23 mouse cellular contexts compared by ENCODE assay signal in the genomic region with DNA sequence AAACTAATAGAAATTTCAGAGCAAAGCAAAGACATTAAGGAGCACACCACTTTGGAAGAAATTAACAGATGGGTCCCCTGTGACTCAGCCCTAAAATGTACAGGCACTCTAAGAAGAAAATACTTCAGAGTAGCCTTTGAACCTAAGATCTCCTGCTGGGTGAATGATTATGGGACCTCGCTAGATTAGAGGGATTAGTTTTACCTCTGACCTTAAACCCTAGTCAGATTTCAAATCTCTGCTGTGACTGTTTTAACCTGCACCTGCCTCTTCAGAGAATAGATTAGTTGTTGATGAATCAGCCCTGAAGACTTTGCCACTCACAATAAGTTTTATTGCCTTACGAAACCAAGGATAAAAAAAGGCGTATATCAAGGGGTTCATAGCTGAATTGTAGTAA. TPM values are rescaled to one million over a fixed set of nuclear protein-coding genes. Genes with fewer than 3 reads are reported as not detected.
A peak's percentile ranks its signal among the peaks of the same experiment; 100 is the strongest.
DNase-seq lines count a peak whose midpoint lies in the region; ATAC-seq and TF ChIP-seq lines count a peak whose summit lies in the region.
"Had no signal": no experiment of that assay in that cellular context is flagged by ENCODE, and none has a peak within 500 bp of the region (broad histone marks: within the 10 kb centered on the region; RNA-seq: fewer than 3 reads in every experiment).

No protein-coding gene starts in this region.

- no peak overlapping the region for H3K9ac ChIP-seq in kidney, embryonic 15.5 days
- no peak overlapping the region for H3K9ac ChIP-seq in intestine, embryonic 14.5 days (ENCODE audit: low read length)
- H3K9ac ChIP-seq in intestine, embryonic 16.5 days (ENCODE audit: low read depth, low read length): no peak overlapping the region
- H3K9ac ChIP-seq: embryonic facial prominence, embryonic 13.5 days; forebrain, embryonic 12.5 days; heart, embryonic 12.5 days; hindbrain, embryonic 14.5 days had no signal

- no peak overlapping the region for H3K27ac ChIP-seq in kidney, adult 2 months (ENCODE audit: insufficient read depth, low read depth, low read length)
- no peak overlapping the region for H3K27ac ChIP-seq in kidney, embryonic 15.5 days
- peak overlapping the region; percentile 54; the same call in 1 of the 2 replicates for H3K27ac ChIP-seq in intestine, embryonic 14.5 days (ENCODE audit: low read depth)
- H3K27ac ChIP-seq in intestine, embryonic 16.5 days (ENCODE audit: low read length): peak overlapping the region; percentile 75
- no peak overlapping the region for H3K27ac ChIP-seq in limb, embryonic 10.5 days
- H3K27ac ChIP-seq: embryonic facial prominence, embryonic 13.5 days; forebrain, embryonic 12.5 days; heart, adult 2 months; hindbrain, embryonic 10.5 days; hindbrain, embryonic 14.5 days had no signal

- DNase-seq in kidney, adult 2 months: peak; percentile 58
- DNase-seq in intestine, embryonic 14.5 days (ENCODE audit: low spot score): no peak
- DNase-seq in yolk sac, embryonic 10.5 days (ENCODE audit: low spot score): peak; percentile 55
- no peak for DNase-seq in limb, embryonic 10.5 days (ENCODE audit: low spot score)
- DNase-seq: adrenal gland, postnatal 14 days; cerebellum, adult 11-12 months; cerebellum, adult 9-10 months; cerebellum, postnatal 36 days; gastrocnemius, postnatal 14 days; heart, adult 2 months had no signal

- no peak for TF ChIP-seq CTCF in kidney, adult 2 months (conservative IDR thresholded peaks at IDR 0.05; ENCODE audit: insufficient read depth, insufficient read length, low read depth, low read length)

- no peak overlapping the region for H3K4me3 ChIP-seq in kidney, adult 2 months (ENCODE audit: insufficient read depth, low read depth, low read length)
- no peak overlapping the region for H3K4me3 ChIP-seq in kidney, embryonic 15.5 days (replicated peaks)
- no peak overlapping the region for H3K4me3 ChIP-seq in intestine, embryonic 14.5 days (ENCODE audit: low read depth, low read length)
- H3K4me3 ChIP-seq in intestine, embryonic 16.5 days (ENCODE audit: low read length): no peak overlapping the region
- H3K4me3 ChIP-seq in limb, embryonic 10.5 days: no peak overlapping the region
- H3K4me3 ChIP-seq: embryonic facial prominence, embryonic 13.5 days; forebrain, embryonic 12.5 days; heart, adult 2 months; heart, embryonic 12.5 days; hindbrain, embryonic 10.5 days had no signal

- no peaks in the 10 kb centered on the region for H3K27me3 ChIP-seq in kidney, adult 2 months (replicated peaks; ENCODE audit: control insufficient read depth, insufficient read depth, low read length)
- H3K27me3 ChIP-seq in kidney, embryonic 15.5 days: no peaks in the 10 kb centered on the region
- no peaks in the 10 kb centered on the region for H3K27me3 ChIP-seq in intestine, embryonic 14.5 days (replicated peaks; ENCODE audit: control insufficient read depth, insufficient read depth, low read length)
- H3K27me3 ChIP-seq in intestine, embryonic 16.5 days (replicated peaks; ENCODE audit: control insufficient read depth, insufficient read depth, low read length): no peaks in the 10 kb centered on the region
- no peaks in the 10 kb centered on the region for H3K27me3 ChIP-seq in limb, embryonic 10.5 days (ENCODE audit: low read depth, poor library complexity, severe bottlenecking)
- H3K27me3 ChIP-seq: CH12.LX; embryonic facial prominence, embryonic 13.5 days; forebrain, embryonic 12.5 days; heart, embryonic 12.5 days had no signal

- no peaks in the 10 kb centered on the region; the same call in 1 of the 2 replicates for H3K4me1 ChIP-seq in kidney, adult 2 months (ENCODE audit: control insufficient read depth, insufficient read depth, low read length)
- H3K4me1 ChIP-seq in kidney, embryonic 15.5 days: no peaks in the 10 kb centered on the region
- no peaks in the 10 kb centered on the region for H3K4me1 ChIP-seq in intestine, embryonic 14.5 days (replicated peaks; ENCODE audit: control insufficient read depth, insufficient read depth, low read length)
- peaks cover 8% of the 10 kb centered on the region; the same call in 1 of the 2 replicates for H3K4me1 ChIP-seq in intestine, embryonic 16.5 days (ENCODE audit: control insufficient read depth, insufficient read depth, low read length)
- peaks cover 11% of the 10 kb centered on the region for H3K4me1 ChIP-seq in limb, embryonic 10.5 days
- H3K4me1 ChIP-seq: embryonic facial prominence, embryonic 13.5 days; forebrain, embryonic 12.5 days; heart, embryonic 12.5 days; hindbrain, embryonic 10.5 days had no signal

- no peak for ATAC-seq in kidney, embryonic 15.5 days (replicated peaks; ENCODE audit: low FRiP score)
- peak; percentile 71; the same call in 1 of the 2 replicates for ATAC-seq in intestine, embryonic 14.5 days (replicated peaks; ENCODE audit: low FRiP score, low TSS enrichment, low read depth)
- peak; percentile 93 for ATAC-seq in intestine, embryonic 16.5 days
- ATAC-seq: activated CD4-positive, CD25-positive, alpha-beta regulatory T cell, adult 4 months; forebrain, embryonic 16.5 days; Patski had no signal

- no peak overlapping the region for H3K4me2 ChIP-seq in kidney, embryonic 15.5 days
- no peak overlapping the region for H3K4me2 ChIP-seq in intestine, embryonic 14.5 days (ENCODE audit: low read length)
- no peak overlapping the region for H3K4me2 ChIP-seq in intestine, embryonic 16.5 days (ENCODE audit: low read depth, low read length)
- H3K4me2 ChIP-seq: embryonic facial prominence, embryonic 13.5 days; forebrain, embryonic 12.5 days; heart, embryonic 12.5 days; hindbrain, embryonic 14.5 days had no signal

- H3K36me3 ChIP-seq in kidney, adult 2 months (ENCODE audit: control insufficient read depth, insufficient read depth, low read length): no peaks in the 10 kb centered on the region
- no peaks in the 10 kb centered on the region for H3K36me3 ChIP-seq in kidney, embryonic 15.5 days
- H3K36me3 ChIP-seq in intestine, embryonic 14.5 days (ENCODE audit: control insufficient read depth, insufficient read depth, low read length): no peaks in the 10 kb centered on the region
- H3K36me3 ChIP-seq in intestine, embryonic 16.5 days (ENCODE audit: control insufficient read depth, insufficient read depth, low read length): no peaks in the 10 kb centered on the region
- no peaks in the 10 kb centered on the region for H3K36me3 ChIP-seq in limb, embryonic 10.5 days
- H3K36me3 ChIP-seq: embryonic facial prominence, embryonic 13.5 days; forebrain, embryonic 12.5 days; heart, embryonic 12.5 days; hindbrain, embryonic 10.5 days had no signal

- WGBS in kidney, adult 2 months: 63% methylated on average over 3 of the region's 3 CpGs
- 63% methylated on average over 3 of the region's 3 CpGs for WGBS in kidney, embryonic 15.5 days
- 61% methylated on average over 3 of the region's 3 CpGs for WGBS in intestine, embryonic 14.5 days
- 48% methylated on average over 3 of the region's 3 CpGs for WGBS in intestine, embryonic 16.5 days
- WGBS in limb, embryonic 10.5 days: 53% methylated on average over 3 of the region's 3 CpGs

- H3K9me3 ChIP-seq in kidney, embryonic 15.5 days (replicated peaks): no peaks in the 10 kb centered on the region
- no peaks in the 10 kb centered on the region for H3K9me3 ChIP-seq in intestine, embryonic 14.5 days (ENCODE audit: control insufficient read depth, low read length)
- H3K9me3 ChIP-seq in intestine, embryonic 16.5 days (ENCODE audit: control insufficient read depth, low read length): no peaks in the 10 kb centered on the region
- H3K9me3 ChIP-seq in limb, embryonic 10.5 days (replicated peaks): no peaks in the 10 kb centered on the region
- H3K9me3 ChIP-seq: embryonic facial prominence, embryonic 13.5 days; forebrain, embryonic 12.5 days; heart, embryonic 12.5 days; hindbrain, embryonic 10.5 days had no signal

- no peak for TF ChIP-seq POLR2A in kidney, adult 2 months (IDR thresholded peaks at IDR 0.05; ENCODE audit: low read depth, low read length)

RNA-seq across cellular contexts. Expression of a gene that starts 1.1 kb away (rescaled TPM):
- not detected in 2 replicates for polyA plus RNA-seq in kidney, adult 2 months (2012; rRNA removed)
- polyA plus RNA-seq in kidney, embryonic 15.5 days (2015; fragmentation: Nextera tagmentation; extraction: Ambion mirVana): not detected in 2 replicates
- polyA plus RNA-seq in intestine, embryonic 14.5 days (2014; fragmentation: Nextera tagmentation; extraction: Ambion mirVana): not detected in 2 replicates
- not detected in 2 replicates for polyA plus RNA-seq in intestine, embryonic 16.5 days (2015; fragmentation: Nextera tagmentation; extraction: Ambion mirVana)
- not detected in 2 replicates for polyA plus RNA-seq in limb, embryonic 10.5 days (2016; fragmentation: Nextera tagmentation; extraction: Ambion mirVana)
- polyA plus RNA-seq: activated CD4-positive, CD25-positive, alpha-beta regulatory T cell, adult 4 months; embryonic facial prominence, embryonic 13.5 days; forebrain, embryonic 12.5 days; forebrain, embryonic 16.5 days; gonadal fat pad, adult 2 months; heart, adult 2 months; heart, embryonic 12.5 days; heart, embryonic 16.5 days; hindbrain, embryonic 10.5 days; hindbrain, embryonic 14.5 days; Patski had no signal

RNA-seq across cellular contexts. Expression of a gene that starts 6.5 kb away (rescaled TPM):
- not detected in 2 replicates for polyA plus RNA-seq in kidney, adult 2 months (2012; rRNA removed)
- polyA plus RNA-seq in kidney, embryonic 15.5 days (2015; fragmentation: Nextera tagmentation; extraction: Ambion mirVana): not detected in 2 replicates
- not detected in 2 replicates for polyA plus RNA-seq in intestine, embryonic 14.5 days (2014; fragmentation: Nextera tagmentation; extraction: Ambion mirVana)
- polyA plus RNA-seq in intestine, embryonic 16.5 days (2015; fragmentation: Nextera tagmentation; extraction: Ambion mirVana): 0.13 TPM in 1 of 2 replicates, not detected in the other
- not detected in 2 replicates for polyA plus RNA-seq in limb, embryonic 10.5 days (2016; fragmentation: Nextera tagmentation; extraction: Ambion mirVana)
- polyA plus RNA-seq: activated CD4-positive, CD25-positive, alpha-beta regulatory T cell, adult 4 months; embryonic facial prominence, embryonic 13.5 days; forebrain, embryonic 12.5 days; forebrain, embryonic 16.5 days; gonadal fat pad, adult 2 months; heart, adult 2 months; heart, embryonic 12.5 days; heart, embryonic 16.5 days; hindbrain, embryonic 10.5 days; hindbrain, embryonic 14.5 days; Patski had no signal

RNA-seq across cellular contexts. Expression of a gene that starts 16.1 kb away (rescaled TPM):
- polyA plus RNA-seq in kidney, adult 2 months (2012; rRNA removed): not detected in 2 replicates
- not detected in 2 replicates for polyA plus RNA-seq in kidney, embryonic 15.5 days (2015; fragmentation: Nextera tagmentation; extraction: Ambion mirVana)
- polyA plus RNA-seq in intestine, embryonic 14.5 days (2014; fragmentation: Nextera tagmentation; extraction: Ambion mirVana): not detected in 2 replicates
- not detected in 2 replicates for polyA plus RNA-seq in intestine, embryonic 16.5 days (2015; fragmentation: Nextera tagmentation; extraction: Ambion mirVana)
- not detected in 2 replicates for polyA plus RNA-seq in limb, embryonic 10.5 days (2016; fragmentation: Nextera tagmentation; extraction: Ambion mirVana)
- polyA plus RNA-seq: activated CD4-positive, CD25-positive, alpha-beta regulatory T cell, adult 4 months; embryonic facial prominence, embryonic 13.5 days; forebrain, embryonic 12.5 days; forebrain, embryonic 16.5 days; gonadal fat pad, adult 2 months; heart, adult 2 months; heart, embryonic 12.5 days; heart, embryonic 16.5 days; hindbrain, embryonic 10.5 days; hindbrain, embryonic 14.5 days; Patski had no signal

RNA-seq across cellular contexts. Expression of a gene that starts 31.9 kb away (rescaled TPM):
- not detected in 2 replicates for polyA plus RNA-seq in kidney, adult 2 months (2012; rRNA removed)
- polyA plus RNA-seq in kidney, embryonic 15.5 days (2015; fragmentation: Nextera tagmentation; extraction: Ambion mirVana): not detected in 2 replicates
- polyA plus RNA-seq in intestine, embryonic 14.5 days (2014; fragmentation: Nextera tagmentation; extraction: Ambion mirVana): not detected in 2 replicates
- not detected in 2 replicates for polyA plus RNA-seq in intestine, embryonic 16.5 days (2015; fragmentation: Nextera tagmentation; extraction: Ambion mirVana)
- not detected in 2 replicates for polyA plus RNA-seq in limb, embryonic 10.5 days (2016; fragmentation: Nextera tagmentation; extraction: Ambion mirVana)
- polyA plus RNA-seq: activated CD4-positive, CD25-positive, alpha-beta regulatory T cell, adult 4 months; embryonic facial prominence, embryonic 13.5 days; forebrain, embryonic 12.5 days; forebrain, embryonic 16.5 days; gonadal fat pad, adult 2 months; heart, adult 2 months; heart, embryonic 12.5 days; heart, embryonic 16.5 days; hindbrain, embryonic 10.5 days; hindbrain, embryonic 14.5 days; Patski had no signal

RNA-seq across cellular contexts. Expression of a gene that starts 40.9 kb away (rescaled TPM):
- polyA plus RNA-seq in kidney, adult 2 months (2012; rRNA removed): 168 and 197 TPM in 2 replicates
- 108 and 115 TPM in 2 replicates for polyA plus RNA-seq in kidney, embryonic 15.5 days (2015; fragmentation: Nextera tagmentation; extraction: Ambion mirVana)
- 91.8 and 100 TPM in 2 replicates for polyA plus RNA-seq in intestine, embryonic 14.5 days (2014; fragmentation: Nextera tagmentation; extraction: Ambion mirVana)
- 148 and 158 TPM in 2 replicates for polyA plus RNA-seq in intestine, embryonic 16.5 days (2015; fragmentation: Nextera tagmentation; extraction: Ambion mirVana)
- 23.7 and 34.1 TPM in 2 replicates for polyA plus RNA-seq in limb, embryonic 10.5 days (2016; fragmentation: Nextera tagmentation; extraction: Ambion mirVana)

Comparison
In these comparisons a context has a peak if more than half of its experiments do, and no peak if none do; other contexts are left out.
1. DNase-seq: peak in kidney, adult 2 months (single experiment) and yolk sac, embryonic 10.5 days (single experiment); none in intestine, embryonic 14.5 days (single experiment) and limb, embryonic 10.5 days (single experiment).
2. H3K27ac ChIP-seq: peak in intestine, embryonic 14.5 days (single experiment) and intestine, embryonic 16.5 days (single experiment); none in kidney, adult 2 months (single experiment), kidney, embryonic 15.5 days (single experiment) and limb, embryonic 10.5 days (single experiment).